Mouse (Mus musculus): ENCODE data around the gene Rora.

Gene Rora

GRCm38 (mm10) chr9:69294856-69295255 is 641.3 kb downstream of the Rora start:
- DNase-seq: no peak

DNA sequence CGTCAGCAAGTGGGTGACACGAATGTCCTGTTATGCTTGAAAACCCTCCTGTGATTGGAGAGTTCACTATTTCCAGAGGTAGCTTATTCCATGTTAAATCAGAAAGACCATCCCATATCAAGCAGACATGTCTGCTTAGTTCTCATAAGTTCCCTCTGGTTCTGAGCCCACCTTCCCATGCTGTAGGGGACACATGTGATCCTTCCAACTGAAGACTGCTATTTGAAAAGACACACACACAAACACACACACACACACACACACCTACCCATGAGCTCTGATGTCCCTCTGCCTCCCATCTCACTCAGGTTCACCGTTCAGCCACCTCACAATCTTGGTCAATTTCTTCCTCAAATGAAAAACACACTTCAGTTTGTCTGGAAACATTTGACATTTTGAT is 642.2 kb downstream of the Rora start:
- no peak for DNase-seq

DNA sequence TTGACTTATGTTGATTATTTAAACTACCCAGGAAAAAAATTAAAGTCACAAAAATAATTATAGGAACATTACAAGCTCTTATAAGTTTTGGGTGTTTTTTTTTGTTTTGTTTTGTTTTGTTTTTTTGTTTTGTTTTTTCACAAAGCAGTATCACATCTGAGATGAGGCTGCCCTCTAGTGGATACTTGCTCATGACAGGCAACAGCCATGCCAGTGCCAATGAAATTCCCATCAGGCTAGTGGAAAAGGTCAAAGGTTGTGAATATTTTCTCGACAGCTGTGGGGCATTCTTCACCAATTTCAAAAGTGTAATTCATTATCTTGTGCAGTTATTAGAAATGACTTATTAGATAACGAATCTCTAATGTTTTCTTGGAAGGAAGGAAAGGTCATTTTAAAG is 642.8 kb downstream of the Rora start:
- peak; percentile 79 to 91 for DNase-seq

- DNase-seq: no peak
Measured at GRCm38 (mm10) chr9:69297766-69298375, 644.3 kb downstream of the Rora start.

- no peak for DNase-seq
Measured at GRCm38 (mm10) chr9:69298566-69299335, 645.2 kb downstream of the Rora start.

DNA sequence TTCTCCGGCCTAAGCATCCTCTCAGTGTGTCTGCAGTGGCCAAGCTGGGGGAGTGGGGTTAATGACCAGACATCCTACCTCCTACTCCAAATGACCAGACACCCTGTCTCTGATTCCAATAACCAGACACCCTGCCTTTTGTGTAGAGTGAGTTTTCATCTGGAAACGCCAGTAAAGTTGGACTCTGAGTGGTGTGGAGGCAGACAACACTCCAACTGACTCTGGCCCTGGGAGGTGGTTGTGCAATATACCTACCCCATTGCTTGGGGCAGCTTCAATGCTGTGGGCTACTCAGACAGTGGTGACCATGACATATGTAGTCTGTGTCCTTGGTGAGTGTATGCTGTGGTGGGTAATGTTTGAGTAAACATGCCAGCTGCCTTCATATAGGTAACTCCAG is 645.9 kb downstream of the Rora start:
- DNase-seq: no peak

DNA sequence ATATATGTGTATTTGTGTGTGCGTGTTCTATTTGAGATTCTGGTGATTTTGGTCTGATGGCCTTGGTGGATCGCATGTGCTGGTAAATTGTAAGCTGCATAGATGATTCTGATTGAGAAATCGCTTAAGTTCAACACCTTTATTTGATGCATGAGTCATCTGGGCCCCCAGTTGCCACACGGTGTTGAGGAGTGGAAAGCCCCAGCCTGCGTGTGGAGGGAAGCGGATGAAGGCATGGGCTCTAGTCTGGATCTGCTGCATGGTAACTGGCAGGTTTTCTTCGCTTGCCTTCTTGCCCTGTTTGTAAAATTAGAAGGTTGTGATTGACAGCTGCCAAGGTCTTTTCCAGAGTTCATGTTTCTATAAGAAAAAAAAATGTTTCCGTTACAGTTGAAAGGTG is 646.7 kb downstream of the Rora start:
- DNase-seq: no peak

DNA sequence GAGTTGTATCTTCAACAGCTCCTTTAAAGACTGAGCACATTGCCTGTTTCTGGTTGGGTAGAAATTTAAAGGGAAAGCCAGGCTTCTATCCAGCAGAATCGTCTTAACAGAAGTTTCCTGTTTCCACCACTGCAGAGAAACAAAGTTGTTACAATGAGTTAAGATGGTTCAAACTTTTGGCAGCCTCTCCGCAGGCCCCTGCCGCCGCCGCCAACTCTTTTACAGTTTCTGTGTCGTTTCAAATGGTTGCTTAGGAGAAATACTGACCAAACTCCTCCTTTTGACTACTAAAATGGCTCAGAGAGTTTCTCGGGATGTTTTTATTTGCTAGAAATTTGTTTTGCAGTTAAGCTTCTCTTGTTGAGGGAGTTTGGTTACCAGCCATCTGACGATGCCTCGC is 647.9 kb downstream of the Rora start:
- DNase-seq: peak in 1 of 2 experiments; percentile 32

GRCm38 (mm10) chr9:69301955-69302354 is 648.4 kb downstream of the Rora start:
- DNase-seq: no peak

GRCm38 (mm10) chr9:69302846-69303245 is 649.3 kb downstream of the Rora start:
- no peak for DNase-seq

DNA sequence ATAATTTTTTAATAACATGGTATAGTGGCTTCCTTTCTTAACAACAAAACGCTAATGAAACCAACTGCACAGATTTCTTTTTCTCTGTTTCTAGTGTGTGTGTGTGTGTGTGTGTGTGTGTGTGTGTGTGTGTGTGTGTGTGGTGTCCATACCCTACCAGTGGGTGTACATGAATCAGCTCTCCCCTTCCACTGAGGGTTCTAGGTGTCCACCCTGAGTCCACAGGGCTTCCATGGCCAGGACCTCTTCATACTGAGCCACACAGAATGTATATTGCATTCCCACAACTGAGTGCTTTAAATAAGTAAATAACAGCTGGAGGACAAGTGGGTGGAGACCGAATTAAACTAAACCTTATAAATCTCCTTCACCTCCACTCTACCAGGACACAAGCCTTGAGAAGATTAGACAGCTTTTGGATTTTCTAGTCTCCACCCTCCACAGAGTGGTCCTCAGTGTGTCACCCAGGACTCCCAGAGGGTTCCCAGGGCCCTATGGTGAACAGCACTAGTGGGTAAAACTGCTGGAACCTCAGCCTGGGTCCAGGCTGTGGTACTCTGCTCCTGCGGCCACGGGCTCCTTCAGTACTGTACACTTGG is 649.9 kb downstream of the Rora start:
- DNase-seq: no peak

DNA sequence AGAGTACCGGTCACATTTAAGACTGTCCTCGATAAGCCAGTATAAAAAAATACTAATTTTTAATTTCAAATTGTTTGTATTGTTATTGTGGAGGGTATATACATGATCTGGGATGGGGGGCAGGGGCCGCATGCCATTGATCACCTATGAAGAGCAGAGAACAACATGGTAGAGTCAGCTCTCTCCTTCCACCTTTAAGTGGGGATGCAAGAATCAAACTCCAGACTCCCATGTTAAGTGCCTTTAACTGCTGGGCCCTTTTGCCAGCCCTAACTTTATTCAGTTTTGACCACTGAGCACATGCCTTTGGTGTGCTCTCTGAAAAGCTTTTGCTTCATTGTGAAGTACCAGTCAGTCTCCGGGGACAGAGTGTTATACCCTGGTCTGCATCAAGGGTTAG is 650.4 kb downstream of the Rora start:
- no peak for DNase-seq

DNA sequence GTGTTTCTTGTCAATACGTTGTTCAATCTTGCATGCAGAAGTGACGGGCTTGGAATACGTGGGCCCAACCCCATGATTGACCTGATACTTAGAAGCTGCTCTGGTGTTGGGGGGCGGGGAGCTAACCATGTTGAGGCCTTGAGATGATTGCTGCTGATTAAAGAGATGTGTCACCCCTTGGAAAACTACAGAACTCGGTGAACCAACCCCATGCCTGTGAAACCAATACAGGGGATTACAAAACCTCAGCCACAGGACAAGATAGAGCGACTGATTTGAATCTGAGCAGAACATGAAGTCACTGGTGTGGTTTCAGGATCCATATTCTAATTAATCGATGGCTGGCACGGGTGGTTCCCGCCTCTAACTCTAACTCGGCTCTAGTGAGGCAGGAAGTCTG is 650.9 kb downstream of the Rora start:
- no peak for DNase-seq

- DNase-seq: no peak
Measured at GRCm38 (mm10) chr9:69304991-69305390, 651.4 kb downstream of the Rora start.

DNA sequence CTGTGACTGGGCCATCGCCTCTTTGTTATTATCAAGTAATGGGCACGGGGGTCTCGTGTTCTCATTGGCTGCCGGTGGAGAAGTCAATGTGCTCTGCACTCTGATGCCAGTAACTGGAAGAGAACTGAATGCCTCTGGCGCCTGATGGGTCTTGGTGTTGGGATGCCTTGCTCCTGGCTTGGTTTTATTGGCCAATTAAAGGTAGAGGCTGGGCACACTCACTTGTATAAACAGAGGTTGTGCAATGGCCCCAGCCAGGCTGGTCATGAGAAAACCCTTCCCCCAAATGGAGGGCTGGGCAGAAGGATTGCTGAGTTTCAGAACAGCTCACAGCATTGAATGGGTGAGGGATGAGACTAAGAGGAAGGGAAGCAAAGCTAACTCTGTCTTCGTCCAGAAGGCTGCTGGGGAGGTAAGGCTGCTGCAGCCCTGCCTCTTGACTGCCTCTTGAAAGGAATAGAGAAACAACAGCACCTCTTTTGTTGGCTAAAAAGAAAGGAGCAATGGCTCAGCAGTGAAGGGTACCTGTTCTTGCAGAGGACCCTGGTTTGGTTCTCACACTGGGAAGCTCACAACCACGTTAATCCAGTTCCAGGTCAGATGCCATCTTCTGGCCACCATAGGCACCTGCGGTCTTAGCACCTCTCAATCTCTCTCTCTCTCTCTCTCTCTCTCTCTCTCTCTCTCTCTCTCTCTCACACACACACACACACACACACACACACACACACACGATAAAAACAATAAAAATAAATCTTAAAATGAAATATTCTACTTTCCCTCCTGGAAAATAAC is 653.3 kb downstream of the Rora start:
- DNase-seq: no peak

GRCm38 (mm10) chr9:69307974-69308373 is 654.4 kb downstream of the Rora start:
- DNase-seq: no peak

DNA sequence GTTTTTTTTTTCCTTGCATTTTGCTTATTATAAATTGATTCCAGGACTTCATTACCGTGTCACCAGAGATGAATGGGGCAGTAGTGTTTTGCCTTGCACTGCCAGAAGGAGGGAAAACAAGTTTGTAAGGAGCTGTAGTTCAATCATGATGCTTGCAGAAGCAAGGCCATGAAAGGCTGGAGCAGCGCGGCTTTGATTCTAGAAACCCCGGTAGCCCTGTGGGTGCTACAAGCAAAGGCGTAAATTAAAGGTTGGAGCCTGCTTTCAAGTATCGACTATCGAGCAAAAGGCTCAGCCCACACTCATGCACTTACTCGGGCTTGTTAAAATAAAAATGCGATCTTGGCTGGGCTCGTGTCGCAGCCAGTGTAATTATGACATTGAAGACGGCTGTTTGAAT is 656.9 kb downstream of the Rora start:
- DNase-seq: no peak

DNA sequence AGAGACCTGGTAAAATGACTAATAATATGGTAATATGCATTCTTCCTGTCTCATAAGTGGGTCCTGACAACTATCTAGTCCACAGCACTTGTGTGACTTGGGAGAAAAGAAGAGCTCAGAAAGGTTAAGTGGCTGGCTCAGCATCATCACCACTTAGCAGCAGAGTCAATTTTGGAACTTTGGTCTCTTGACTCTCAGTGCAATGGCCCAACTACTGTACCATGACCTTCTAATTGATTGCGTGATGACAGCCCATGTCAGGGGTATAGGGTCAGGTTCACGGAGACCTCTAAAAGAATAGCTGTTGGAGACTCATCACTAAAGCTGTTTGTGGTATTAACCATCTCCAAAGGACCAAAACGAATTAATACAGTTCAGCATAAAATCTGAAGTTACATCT is 659.7 kb downstream of the Rora start:
- no peak for DNase-seq

GRCm38 (mm10) chr9:69314451-69315210 is 661.0 kb downstream of the Rora start:
- no peak for DNase-seq

DNA sequence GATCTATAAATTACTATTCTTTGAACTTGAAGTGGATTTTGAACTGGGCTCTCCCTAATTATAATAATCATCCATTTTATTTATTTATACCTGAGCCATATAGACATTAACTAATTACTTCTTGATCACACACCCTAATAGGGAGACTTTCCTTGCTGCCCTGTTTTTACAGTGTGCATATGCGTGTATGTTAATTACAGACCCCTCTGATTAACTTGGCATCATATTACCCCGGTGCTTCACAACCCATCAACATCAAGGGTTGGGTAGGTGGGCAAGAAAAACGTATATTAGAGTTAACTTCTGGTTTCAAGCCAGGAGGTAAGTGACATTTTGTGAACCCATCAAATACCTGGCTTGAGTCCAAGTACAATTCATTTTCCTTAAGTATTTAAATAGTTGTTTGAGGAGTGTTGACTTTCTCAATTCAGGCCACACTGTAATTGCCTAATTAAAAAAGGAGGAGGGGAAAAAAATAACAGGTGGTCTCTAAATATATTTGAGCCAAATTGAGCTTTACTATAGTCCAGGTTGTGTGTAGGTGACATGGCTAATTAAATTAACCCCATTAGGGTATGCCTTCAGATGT is 664.0 kb downstream of the Rora start:
- no peak for DNase-seq

GRCm38 (mm10) chr9:69319434-69319833 is 665.8 kb downstream of the Rora start:
- DNase-seq: no peak

DNA sequence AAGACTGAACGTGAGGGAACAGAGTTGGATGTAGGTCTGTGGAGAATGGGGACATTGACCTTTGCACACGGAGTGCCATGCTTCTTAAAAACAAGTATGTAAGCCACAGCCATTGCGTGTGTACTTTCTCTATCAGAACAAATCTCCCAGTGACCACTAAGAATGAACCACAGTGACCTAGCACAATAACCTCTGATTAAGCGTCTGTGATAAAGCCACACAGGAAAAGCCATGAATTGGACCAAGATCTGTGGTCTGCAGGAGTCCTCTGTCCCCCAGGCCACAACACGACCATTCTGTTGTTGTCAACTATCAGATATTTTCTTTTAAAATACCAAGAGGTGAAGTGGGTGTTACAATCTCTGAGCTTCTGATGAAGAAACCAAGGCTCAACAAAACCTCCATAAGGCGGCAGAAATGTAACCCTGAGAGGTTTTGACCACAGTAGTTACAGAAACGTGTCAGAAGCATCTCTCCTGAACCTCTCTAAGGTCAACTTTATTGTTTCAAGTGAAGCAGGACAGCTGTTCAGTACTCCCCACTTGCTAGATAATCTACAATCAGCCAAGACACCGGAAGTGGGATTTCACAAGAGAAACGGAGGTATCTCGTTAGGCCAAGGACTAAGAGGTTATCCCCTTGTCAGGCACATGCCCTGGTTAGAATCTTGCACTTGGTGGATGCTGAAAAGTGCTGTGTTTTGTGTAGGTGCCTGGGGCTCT is 666.5 kb downstream of the Rora start:
- no peak for DNase-seq

Data from kidney, postnatal 25 days (tissue).